Mouse (Mus musculus): Measurements from ENCODE around the gene Sh3gl1.

Sh3gl1 gene

GRCm38 (mm10) chr17:55986030-55986961 lies 50.1 kb downstream of the Sh3gl1 start, which contains the start of gene Fsd1:
Gene Fsd1 (plus strand): TSS chr17:55986509.
- DNase-seq, result no peak

GRCm38 (mm10) chr17:55977301-55977700 lies 59.1 kb downstream of the Sh3gl1 start:
- DNase-seq, result no peak

- peak; percentile 75 for DNase-seq
These were observed 60.1 kb downstream of the Sh3gl1 start for GRCm38 (mm10) chr17:55976255-55976862.

GRCm38 (mm10) chr17:55971453-55971852 lies 65.0 kb downstream of the Sh3gl1 start:
- no peak for DNase-seq

GRCm38 (mm10) chr17:55969966-55970891 lies 66.2 kb downstream of the Sh3gl1 start, which contains the start of gene Shd:
Gene Shd (plus strand): TSS chr17:55970467.
- DNase-seq, result no peak

- peak; percentile 70 for DNase-seq
These were observed 66.9 kb downstream of the Sh3gl1 start for GRCm38 (mm10) chr17:55969560-55969959.

GRCm38 (mm10) chr17:55968210-55968609 lies 68.2 kb downstream of the Sh3gl1 start:
- DNase-seq, result peak; percentile 27

GRCm38 (mm10) chr17:55967186-55967585 lies 69.2 kb downstream of the Sh3gl1 start:
- DNase-seq, result no peak
